Mouse (Mus musculus) stomach, embryonic 15.5 days (tissue): ENCODE data around the gene Pde11a. TPM values are rescaled to one million over a fixed set of nuclear protein-coding genes. Genes with fewer than 3 reads are reported as not detected.

ENCODE experiments used
- ATAC-seq: fragments of 200-750 bp; cut with Nextera tagmentation; 2 replicates; pipeline ENCODE4 v1.8.0; 2017; ENCODE audit warnings: low read depth, moderate number of reproducible peaks, moderate TSS enrichment; ENCODE audit not compliant: insufficient read depth, low FRiP score
- H3K27ac ChIP-seq: fragments of 300-500 bp; sonication (generic); 2 replicates; pipeline ENCODE4 v1.5.1; 2015; ENCODE audit warnings: mild to moderate bottlenecking, inconsistent platforms
- H3K27me3 ChIP-seq: fragments of 300-500 bp; sonication (generic); replicated peaks from 2 replicates; pipeline ENCODE4 v1.6.1; 2015; ENCODE audit warnings: inconsistent platforms
- H3K36me3 ChIP-seq: fragments of 300-500 bp; sonication (generic); 2 replicates; pipeline ENCODE4 v1.6.1; 2015; ENCODE audit warnings: inconsistent platforms
- H3K4me1 ChIP-seq: fragments of 300-500 bp; sonication (generic); 2 replicates; pipeline ENCODE4 v1.6.1; 2015; ENCODE audit warnings: inconsistent platforms
- H3K4me2 ChIP-seq: fragments of 300-500 bp; sonication (generic); 2 replicates; pipeline ENCODE4 v1.6.1; 2015; ENCODE audit warnings: mild to moderate bottlenecking, inconsistent platforms
- H3K4me3 ChIP-seq: fragments of 300-500 bp; sonication (generic); replicated peaks from 2 replicates; pipeline ENCODE4 v1.5.1; 2015; ENCODE audit warnings: inconsistent platforms
- H3K9ac ChIP-seq: fragments of 300-500 bp; sonication (generic); 2 replicates; pipeline ENCODE4 v1.6.1; 2015; ENCODE audit warnings: inconsistent platforms
- H3K9me3 ChIP-seq: fragments of 300-500 bp; sonication (generic); 2 replicates; pipeline ENCODE4 v1.6.1; 2016; ENCODE audit warnings: inconsistent platforms
- WGBS: fragments of 180-500 bp; shearing (Covaris S2); methylation state at CpG from one replicate; pipeline ENCODE4 v1.1.7; 2015; 5-methylcytosine and 5-hydroxymethylcytosine counted together
- polyA plus RNA-seq: library from polyadenylated mRNA; unstranded; fragments of >200 nt; fragmentation: Nextera tagmentation; extraction: Ambion mirVana; gene quantifications from 2 replicates; pipeline ENCODE4 v1.2.1, GENCODE M21; 2015

Gene Pde11a
- polyA plus RNA-seq, 1 experiment from 2014 or later, result 0.18 TPM

DNA sequence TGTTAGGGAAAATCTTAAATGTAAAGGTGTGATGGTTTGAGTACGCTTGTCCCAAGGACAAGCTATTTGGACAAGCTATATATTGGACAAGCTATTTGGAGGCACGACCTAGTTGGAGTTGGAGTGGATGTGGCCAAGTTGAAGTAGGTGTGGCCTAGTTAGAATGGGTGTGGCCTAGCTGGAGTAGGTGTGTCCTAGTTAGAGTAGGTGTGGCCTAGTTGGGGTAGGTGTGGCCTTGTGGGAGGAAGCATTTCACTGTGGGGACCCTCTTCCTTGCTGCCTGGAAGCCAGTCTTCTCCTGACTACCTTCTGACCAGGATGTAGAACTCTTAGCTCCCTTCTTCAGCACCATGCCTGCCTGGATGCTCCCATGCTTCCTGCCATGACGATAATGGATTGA lies 50.9 kb downstream of the Pde11a start:
- Histone ChIP-seq H3K4me1 (no peaks in the 10 kb centered on the region), H3K4me3 (no peak overlapping the region), H3K27ac (no peak overlapping the region), H3K9ac (no peak overlapping the region), H3K36me3 (no peaks in the 10 kb centered on the region), H3K27me3 (no peaks in the 10 kb centered on the region), H3K9me3 (no peaks in the 10 kb centered on the region), H3K4me2 (no peak overlapping the region)
- WGBS, result 84% methylated on average over 3 of the region's 3 CpGs
- no peak for ATAC-seq

- no peak for ATAC-seq
- no peaks in the 10 kb centered on the region for H3K4me1 ChIP-seq
- H3K27me3 ChIP-seq, result no peaks in the 10 kb centered on the region
- no peak overlapping the region for H3K4me2 ChIP-seq
- no peaks in the 10 kb centered on the region for H3K9me3 ChIP-seq
- no peaks in the 10 kb centered on the region for H3K36me3 ChIP-seq
- no peak overlapping the region for H3K4me3 ChIP-seq
- H3K9ac ChIP-seq, result no peak overlapping the region
- WGBS, result 74% methylated on average over 4 of the region's 4 CpGs
- no peak overlapping the region for H3K27ac ChIP-seq
Measured at GRCm38 (mm10) chr2:76286288-76286740, 52.3 kb downstream of the Pde11a start.

DNA sequence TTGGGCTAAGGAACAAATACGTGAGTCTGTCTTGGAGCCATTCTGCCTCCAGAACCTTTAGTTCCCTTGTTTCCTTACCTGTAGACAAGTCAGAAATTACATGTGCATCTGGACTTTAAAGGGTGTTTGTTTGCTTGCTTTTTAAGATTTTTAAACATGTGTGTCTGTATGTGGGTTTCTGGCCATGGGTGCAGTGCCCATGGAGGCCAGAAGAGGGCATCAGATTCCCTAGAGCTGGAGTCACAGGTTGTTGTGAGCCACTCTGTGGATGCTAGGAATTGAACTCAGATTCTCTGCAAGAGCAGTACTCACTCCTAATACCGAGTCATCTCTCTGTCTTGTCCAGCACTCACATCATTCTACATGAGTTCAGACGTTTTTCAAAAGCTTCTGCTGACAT lies 53.4 kb downstream of the Pde11a start:
- Histone ChIP-seq H3K4me1 (no peaks in the 10 kb centered on the region), H3K27ac (no peak overlapping the region), H3K4me2 (no peak overlapping the region), H3K4me3 (no peak overlapping the region), H3K27me3 (no peaks in the 10 kb centered on the region), H3K9me3 (no peaks in the 10 kb centered on the region), H3K9ac (no peak overlapping the region), H3K36me3 (no peaks in the 10 kb centered on the region)
- no peak for ATAC-seq
- WGBS, result 84% methylated on average over 3 of the region's 3 CpGs

GRCm38 (mm10) chr2:76283378-76284132 lies 55.0 kb downstream of the Pde11a start:
- 75% methylated on average over 6 of the region's 6 CpGs for WGBS
- no peak overlapping the region for H3K4me2 ChIP-seq
- no peak overlapping the region for H3K27ac ChIP-seq
- no peak for ATAC-seq
- no peaks in the 10 kb centered on the region for H3K27me3 ChIP-seq
- H3K9ac ChIP-seq, result no peak overlapping the region
- no peak overlapping the region for H3K4me3 ChIP-seq
- no peaks in the 10 kb centered on the region for H3K36me3 ChIP-seq
- no peaks in the 10 kb centered on the region for H3K4me1 ChIP-seq
- H3K9me3 ChIP-seq, result no peaks in the 10 kb centered on the region

- no peak overlapping the region for H3K27ac ChIP-seq
- no peaks in the 10 kb centered on the region for H3K4me1 ChIP-seq
- H3K9me3 ChIP-seq, result no peaks in the 10 kb centered on the region
- no peak overlapping the region for H3K9ac ChIP-seq
- no peaks in the 10 kb centered on the region for H3K36me3 ChIP-seq
- ATAC-seq, result no peak
- no peaks in the 10 kb centered on the region for H3K27me3 ChIP-seq
- WGBS, result 75% methylated on average over 1 of the region's 1 CpGs
- H3K4me3 ChIP-seq, result no peak overlapping the region
- no peak overlapping the region for H3K4me2 ChIP-seq
Measured at GRCm38 (mm10) chr2:76269494-76269893, 69.1 kb downstream of the Pde11a start.

GRCm38 (mm10) chr2:76267335-76267734 lies 71.2 kb downstream of the Pde11a start:
- no peak overlapping the region for H3K4me3 ChIP-seq
- no peaks in the 10 kb centered on the region for H3K36me3 ChIP-seq
- H3K4me1 ChIP-seq, result no peaks in the 10 kb centered on the region
- H3K27ac ChIP-seq, result no peak overlapping the region
- no peak for ATAC-seq
- H3K9me3 ChIP-seq, result no peaks in the 10 kb centered on the region
- 87% methylated on average over 6 of the region's 6 CpGs for WGBS
- H3K27me3 ChIP-seq, result no peaks in the 10 kb centered on the region
- H3K9ac ChIP-seq, result no peak overlapping the region
- no peak overlapping the region for H3K4me2 ChIP-seq

GRCm38 (mm10) chr2:76266622-76267021 lies 72.0 kb downstream of the Pde11a start:
- ATAC-seq, result no peak
- WGBS, result 80% methylated on average over 10 of the region's 10 CpGs
- H3K4me1 ChIP-seq, result no peaks in the 10 kb centered on the region
- H3K27me3 ChIP-seq, result no peaks in the 10 kb centered on the region
- no peak overlapping the region for H3K9ac ChIP-seq
- no peak overlapping the region for H3K27ac ChIP-seq
- no peak overlapping the region for H3K4me3 ChIP-seq
- no peaks in the 10 kb centered on the region for H3K9me3 ChIP-seq
- H3K4me2 ChIP-seq, result no peak overlapping the region
- H3K36me3 ChIP-seq, result no peaks in the 10 kb centered on the region

DNA sequence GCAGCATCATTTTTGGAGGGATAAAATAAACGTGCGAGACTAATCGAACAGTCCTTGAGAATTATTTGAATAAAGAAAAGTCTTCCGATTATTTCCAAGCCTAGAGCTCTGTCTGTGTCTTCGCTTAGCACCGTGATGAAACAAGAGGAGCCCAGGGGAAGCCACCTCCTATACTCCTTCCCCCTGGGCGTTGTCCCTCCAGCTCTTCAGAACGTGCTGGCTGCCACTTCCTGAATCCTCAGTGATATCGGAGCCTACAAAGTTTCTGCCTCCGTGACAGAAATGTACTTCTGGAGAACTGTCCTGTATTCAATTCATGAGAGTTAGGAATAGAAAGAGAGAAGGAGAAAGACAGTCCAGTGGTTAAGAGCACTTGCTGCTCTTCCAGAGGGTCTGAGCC lies 74.3 kb downstream of the Pde11a start:
- Histone ChIP-seq H3K27ac (no peak overlapping the region), H3K9ac (no peak overlapping the region), H3K36me3 (no peaks in the 10 kb centered on the region), H3K9me3 (no peaks in the 10 kb centered on the region), H3K4me2 (no peak overlapping the region), H3K4me1 (no peaks in the 10 kb centered on the region), H3K27me3 (no peaks in the 10 kb centered on the region), H3K4me3 (no peak overlapping the region)
- ATAC-seq, result no peak
- WGBS, result 65% methylated on average over 10 of the region's 10 CpGs

DNA sequence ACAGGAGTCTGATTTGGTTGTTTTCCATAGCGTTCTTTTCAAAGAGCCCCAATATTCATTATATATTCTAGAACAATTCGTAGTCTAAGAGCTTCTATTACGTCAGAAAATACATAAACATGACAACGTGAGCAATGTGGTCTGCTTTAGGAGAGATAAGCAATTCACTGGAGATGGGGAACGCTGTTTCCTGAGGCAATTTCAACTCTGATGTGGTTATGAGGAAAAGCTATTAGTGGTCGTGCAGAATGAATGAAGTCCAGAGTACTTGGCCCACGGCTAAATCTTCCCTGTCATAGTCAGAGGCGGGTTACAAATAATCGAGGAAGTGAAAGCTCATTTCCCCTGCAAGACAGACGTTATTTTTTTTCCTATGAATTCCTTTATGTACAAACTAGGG lies 75.9 kb downstream of the Pde11a start:
- Histone ChIP-seq H3K9me3 (no peaks in the 10 kb centered on the region), H3K27me3 (no peaks in the 10 kb centered on the region), H3K4me2 (no peak overlapping the region), H3K4me1 (no peaks in the 10 kb centered on the region), H3K36me3 (no peaks in the 10 kb centered on the region), H3K9ac (no peak overlapping the region), H3K4me3 (no peak overlapping the region), H3K27ac (no peak overlapping the region)
- no peak for ATAC-seq
- 36% methylated on average over 10 of the region's 10 CpGs for WGBS

DNA sequence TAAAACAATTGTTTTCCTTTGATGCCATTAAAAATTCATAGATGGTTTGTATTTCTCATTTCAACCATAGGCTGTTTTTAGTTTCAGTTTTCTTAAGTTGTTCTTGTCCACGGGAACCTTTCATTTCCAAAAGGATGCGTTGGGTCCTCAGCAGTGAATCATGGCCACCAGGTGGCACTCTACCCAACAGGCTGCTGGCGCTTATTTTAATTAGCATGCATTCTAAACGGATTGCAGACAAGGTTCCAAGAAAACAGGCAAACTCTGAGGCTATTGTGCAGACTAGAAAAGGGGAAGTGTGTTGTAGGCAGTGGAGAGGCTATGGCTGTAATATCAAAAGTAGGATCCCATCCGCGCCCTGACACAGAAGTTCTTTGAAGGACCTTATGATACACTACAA lies 83.7 kb downstream of the Pde11a start:
- Histone ChIP-seq H3K4me3 (no peak overlapping the region), H3K4me1 (no peaks in the 10 kb centered on the region), H3K27ac (no peak overlapping the region), H3K9ac (no peak overlapping the region), H3K9me3 (no peaks in the 10 kb centered on the region), H3K4me2 (no peak overlapping the region), H3K36me3 (no peaks in the 10 kb centered on the region), H3K27me3 (no peaks in the 10 kb centered on the region)
- no peak for ATAC-seq
- 49% methylated on average over 6 of the region's 6 CpGs for WGBS

- no peaks in the 10 kb centered on the region for H3K27me3 ChIP-seq
- ATAC-seq, result no peak
- no peak overlapping the region for H3K27ac ChIP-seq
- H3K36me3 ChIP-seq, result no peaks in the 10 kb centered on the region
- H3K4me3 ChIP-seq, result no peak overlapping the region
- no peaks in the 10 kb centered on the region for H3K9me3 ChIP-seq
- H3K4me1 ChIP-seq, result no peaks in the 10 kb centered on the region
- WGBS, result 66% methylated on average over 10 of the region's 10 CpGs
- H3K4me2 ChIP-seq, result no peak overlapping the region
- no peak overlapping the region for H3K9ac ChIP-seq
Measured at GRCm38 (mm10) chr2:76251379-76251778, 87.2 kb downstream of the Pde11a start.

- Histone ChIP-seq H3K36me3 (no peaks in the 10 kb centered on the region), H3K9ac (no peak overlapping the region), H3K27ac (no peak overlapping the region), H3K4me3 (no peak overlapping the region), H3K27me3 (no peaks in the 10 kb centered on the region), H3K9me3 (no peaks in the 10 kb centered on the region), H3K4me2 (no peak overlapping the region), H3K4me1 (no peaks in the 10 kb centered on the region)
- 74% methylated on average over 10 of the region's 10 CpGs for WGBS
- ATAC-seq, result no peak
Measured at GRCm38 (mm10) chr2:76248242-76248641, 90.3 kb downstream of the Pde11a start.

GRCm38 (mm10) chr2:76239175-76239574 lies 99.4 kb downstream of the Pde11a start:
- ATAC-seq, result no peak
- H3K9ac ChIP-seq, result no peak overlapping the region
- no peaks in the 10 kb centered on the region for H3K4me1 ChIP-seq
- H3K27me3 ChIP-seq, result no peaks in the 10 kb centered on the region
- no peaks in the 10 kb centered on the region for H3K36me3 ChIP-seq
- 67% methylated on average over 2 of the region's 2 CpGs for WGBS
- no peaks in the 10 kb centered on the region for H3K9me3 ChIP-seq
- H3K4me3 ChIP-seq, result no peak overlapping the region
- no peak overlapping the region for H3K27ac ChIP-seq
- no peak overlapping the region for H3K4me2 ChIP-seq
